Mouse (Mus musculus) layer of hippocampus, postnatal 25 days (tissue): Measurements from ENCODE around the gene Spns2. TPM values are rescaled to one million over a fixed set of nuclear protein-coding genes. Genes with fewer than 3 reads are reported as not detected.
"Not testable (repeated sequence)": the region's sequence is repeated elsewhere in the genome, so short reads cannot be mapped to it uniquely, and the experiment has no call there.

Experiments
- DNase-seq, 2 experiments: peaks; one replicate each; pipeline ENCODE4 v3.0.0; 2022; ENCODE audit warnings: mixed read lengths in 2 of 2, low spot score in 1 of 2; ENCODE audit errors: extremely low spot score in 1 of 2
- total RNA-seq, 2 experiments: library from RNA; stranded (reverse); gene quantifications; 2 replicates each; pipeline ENCODE4 v1.2.3; 2021

The Spns2 gene
- total RNA-seq, 2 experiments from 2014 or later: 95.8 to 97.0 TPM

DNA sequence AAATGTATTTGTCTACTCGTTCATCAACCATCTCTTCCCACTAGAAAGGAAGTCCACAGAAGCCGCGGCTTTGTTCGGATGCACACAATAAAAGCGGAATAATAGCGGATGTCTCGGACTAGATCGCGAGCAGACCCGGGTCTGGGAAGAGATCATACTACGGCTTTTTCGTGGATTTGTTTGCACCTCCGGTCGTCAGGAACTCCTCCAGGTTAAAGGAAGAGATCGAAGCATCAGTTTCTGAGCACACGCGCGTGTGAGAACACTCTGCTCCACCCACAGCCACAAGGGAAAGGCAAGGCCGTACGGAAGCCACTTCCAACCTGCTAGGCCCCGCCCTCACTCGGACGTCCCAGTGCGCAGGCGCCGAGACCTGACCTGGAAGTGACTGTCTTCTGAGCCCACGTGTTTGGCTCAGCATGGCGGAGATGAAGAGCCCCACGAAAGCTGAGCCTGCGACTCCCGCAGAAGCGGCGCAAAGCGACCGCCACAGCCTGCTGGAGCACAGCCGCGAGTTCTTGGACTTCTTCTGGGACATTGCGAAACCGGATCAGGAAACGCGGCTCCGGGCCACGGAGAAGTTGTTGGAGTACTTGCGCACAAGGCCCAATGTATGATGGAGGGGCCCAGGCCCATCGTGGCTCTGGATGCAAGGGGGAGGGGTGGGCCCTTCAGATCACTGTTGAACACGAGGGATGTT, 48.6 kb downstream of the Spns2 start, which contains the start of gene Mybbp1a:
Gene Mybbp1a, plus strand, starts transcription at position 391 of the 700 bp plus-strand sequence.
- DNase-seq: peak; percentile 96 to 98

DNA sequence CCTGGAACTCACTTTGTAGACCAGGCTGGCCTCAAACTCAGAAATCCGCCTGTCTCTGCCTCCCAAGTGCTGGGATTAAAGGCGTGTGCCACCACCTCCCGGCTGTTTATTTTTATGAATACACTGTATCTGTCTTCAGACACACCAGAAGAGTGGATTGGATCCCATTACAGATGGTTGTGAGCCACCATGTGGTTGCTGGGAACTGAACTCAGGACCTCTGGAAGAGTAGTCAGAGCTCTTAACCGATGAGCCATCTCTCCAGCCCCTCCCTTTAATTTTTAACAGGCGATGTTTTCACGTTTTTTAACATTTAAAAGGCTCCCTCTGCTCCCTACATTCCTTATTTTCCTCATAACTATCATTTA, 49.1 kb downstream of the Spns2 start:
- not testable (repeated sequence) for DNase-seq

DNA sequence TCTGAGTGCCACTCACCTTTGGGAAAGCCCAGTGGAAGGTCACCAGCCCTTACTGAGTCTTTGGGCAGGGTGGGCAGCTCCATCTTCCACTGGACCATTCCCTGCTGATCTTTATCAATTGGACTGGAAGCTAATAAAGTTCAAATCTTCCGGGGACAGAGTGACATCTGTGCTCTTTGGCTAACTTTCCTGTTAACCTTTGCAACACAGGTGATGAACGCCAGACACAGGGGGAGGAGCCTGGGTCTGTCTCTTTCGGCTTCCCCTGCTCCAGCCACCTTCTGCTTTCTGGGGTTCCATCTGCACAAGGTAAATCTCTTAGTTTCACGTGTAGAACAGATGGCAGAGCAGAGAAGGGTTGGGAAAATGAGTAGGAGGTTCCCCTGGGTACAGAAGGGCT, 51.3 kb downstream of the Spns2 start:
- no peak for DNase-seq

DNA sequence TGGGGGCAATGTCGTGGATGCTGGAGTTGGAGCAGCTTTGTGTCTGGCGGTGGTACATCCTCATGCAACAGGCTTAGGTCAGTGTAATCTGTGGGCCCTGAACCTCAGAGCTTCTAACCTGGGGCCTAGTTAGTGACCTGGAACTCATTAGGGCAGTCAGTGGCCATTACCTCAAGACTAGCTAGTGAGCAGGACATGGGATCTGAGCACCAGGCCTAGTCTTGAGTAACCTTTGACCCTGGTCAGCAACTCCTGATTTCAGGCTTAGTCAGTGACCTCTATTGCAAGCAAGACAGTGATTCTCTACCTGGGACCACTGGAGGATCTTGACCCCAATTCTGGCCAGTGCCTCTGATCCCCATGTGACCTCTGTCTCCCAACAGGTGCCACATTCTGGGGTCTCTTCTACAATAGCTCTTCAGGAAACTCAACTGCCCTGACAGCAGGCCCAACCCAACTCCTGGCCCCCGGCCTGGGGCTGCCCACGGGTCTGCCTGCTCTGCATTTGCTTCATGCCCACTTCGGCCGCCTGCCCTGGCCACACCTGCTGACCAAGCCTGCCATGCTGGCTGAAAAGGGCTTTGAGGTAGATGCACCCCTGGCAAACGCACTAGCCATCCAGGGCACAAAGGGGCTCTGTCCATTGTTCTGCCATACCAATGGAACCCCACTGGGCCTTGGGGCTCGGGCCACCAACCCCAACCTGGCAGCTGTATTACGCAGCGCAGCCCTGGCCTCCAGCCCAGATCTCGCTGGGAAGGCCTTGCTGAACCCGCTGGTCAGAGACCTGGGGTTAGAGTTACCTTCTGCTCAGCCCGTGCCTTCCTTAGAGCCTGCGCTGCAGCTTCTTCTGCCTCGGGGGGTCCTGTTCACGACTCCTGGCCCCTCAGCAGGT, 52.7 kb downstream of the Spns2 start:
- DNase-seq: no peak

DNA sequence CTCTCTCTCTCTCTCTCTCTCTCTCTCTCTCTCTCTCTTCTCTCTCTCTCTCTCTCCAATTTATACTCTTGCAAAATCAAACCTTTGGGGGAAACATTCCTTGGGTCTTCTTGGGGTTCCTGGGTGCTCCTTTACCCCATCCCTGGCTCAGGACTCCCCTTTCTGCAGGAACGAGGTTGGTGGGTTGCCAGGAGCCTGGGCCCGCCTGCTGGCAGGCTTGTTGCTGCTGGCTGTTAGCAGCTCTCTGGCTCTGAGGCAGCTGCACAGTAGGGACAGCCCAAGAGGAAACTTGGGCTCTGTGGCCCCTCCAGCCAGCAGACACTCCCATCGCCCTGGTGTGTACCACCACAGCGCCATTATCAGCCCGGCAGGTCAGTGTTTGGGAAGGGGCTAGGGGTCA, 53.4 kb downstream of the Spns2 start:
- peak in 1 of 2 experiments; percentile 60 for DNase-seq

DNA sequence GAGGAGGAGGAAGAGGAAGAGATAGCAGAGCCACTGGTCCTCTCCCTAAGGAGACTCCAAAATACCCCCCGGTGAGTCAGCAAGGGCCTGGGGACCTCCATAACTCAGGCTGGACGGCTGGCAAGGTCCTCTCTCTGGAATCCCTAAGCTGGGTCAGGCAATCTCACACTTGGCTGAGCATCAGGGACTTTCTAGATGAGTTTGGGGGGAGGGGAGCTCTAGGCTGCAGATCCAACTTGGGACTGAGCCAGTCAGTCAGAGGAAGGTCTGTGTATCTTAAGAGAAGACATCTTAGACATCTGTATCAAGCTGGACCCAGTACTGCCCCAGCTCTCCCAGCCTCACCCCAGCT, 54.0 kb downstream of the Spns2 start:
- DNase-seq: no peak

DNA sequence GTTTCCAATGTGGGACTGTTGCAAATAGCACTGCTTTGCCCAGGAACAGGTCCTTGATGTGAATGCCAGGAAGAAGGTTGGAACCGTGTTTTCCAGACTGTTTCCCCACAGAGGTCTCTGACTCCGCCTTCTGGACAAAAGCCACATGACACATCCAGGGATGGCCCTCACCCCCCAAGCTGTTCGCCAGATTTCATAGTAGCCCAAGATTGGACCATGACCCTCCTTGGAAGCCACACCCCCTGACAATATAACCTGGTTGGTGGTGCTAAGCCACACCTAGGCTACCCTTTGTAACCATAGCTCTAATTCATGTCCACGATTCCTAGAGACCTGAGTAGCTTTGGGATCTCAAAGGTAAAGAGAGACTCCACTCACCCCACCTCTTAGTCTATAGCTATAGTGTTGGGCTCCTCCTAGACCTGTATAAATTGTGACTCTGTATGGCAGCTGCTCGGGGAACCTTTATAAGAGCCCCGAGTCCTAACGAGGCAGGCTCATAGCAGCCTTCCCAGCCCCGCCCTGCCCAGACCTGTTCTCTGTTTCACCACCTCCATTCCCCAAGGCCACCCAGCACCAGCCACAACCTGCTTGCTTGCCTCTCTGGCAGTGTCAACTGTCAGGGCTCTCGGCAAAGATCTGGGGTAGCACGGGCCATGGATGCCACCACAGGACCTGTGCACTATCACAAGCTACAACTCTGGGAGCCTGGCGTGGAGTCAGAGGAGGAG, 54.6 kb downstream of the Spns2 start, which contains the start of gene Ggt6:
Gene Ggt6, plus strand, starts transcription at position 564 of the 731 bp plus-strand sequence.
- no peak for DNase-seq

DNA sequence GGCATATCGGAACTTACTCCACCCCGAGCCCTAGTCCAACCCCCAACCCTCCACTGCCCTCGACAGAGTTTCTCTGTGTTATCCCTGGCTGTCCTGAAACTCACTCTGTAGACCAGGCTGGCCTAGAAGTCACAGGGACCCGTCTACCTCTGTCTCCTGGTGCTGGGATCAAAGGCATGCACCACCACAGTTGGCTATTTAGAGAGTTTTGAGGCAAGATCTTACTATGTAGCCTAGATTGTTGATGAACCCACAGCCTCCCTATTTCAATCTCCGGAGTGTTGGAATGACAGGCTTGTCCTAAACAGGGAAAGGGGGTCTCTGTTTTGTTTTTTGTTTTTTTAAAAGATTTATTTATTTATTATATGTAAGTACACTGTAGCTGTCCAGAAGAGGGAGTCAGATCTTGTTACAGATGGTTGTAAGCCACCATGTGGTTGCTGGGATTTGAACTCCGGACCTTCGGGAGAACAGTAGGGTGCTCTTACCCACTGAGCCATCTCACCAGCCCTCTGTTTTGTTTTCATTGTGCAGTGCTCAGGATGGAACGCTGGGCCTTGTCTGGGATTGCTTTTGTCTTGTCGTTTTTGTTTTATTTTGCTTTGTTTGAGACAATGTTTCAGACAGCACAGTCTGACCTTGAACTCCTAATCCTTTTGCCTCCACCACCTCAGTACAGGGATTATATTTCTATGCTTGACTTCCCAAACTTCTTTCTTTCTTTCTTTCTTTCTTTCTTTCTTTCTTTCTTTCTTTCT, 59.2 kb downstream of the Spns2 start:
- not testable (repeated sequence) for DNase-seq

DNA sequence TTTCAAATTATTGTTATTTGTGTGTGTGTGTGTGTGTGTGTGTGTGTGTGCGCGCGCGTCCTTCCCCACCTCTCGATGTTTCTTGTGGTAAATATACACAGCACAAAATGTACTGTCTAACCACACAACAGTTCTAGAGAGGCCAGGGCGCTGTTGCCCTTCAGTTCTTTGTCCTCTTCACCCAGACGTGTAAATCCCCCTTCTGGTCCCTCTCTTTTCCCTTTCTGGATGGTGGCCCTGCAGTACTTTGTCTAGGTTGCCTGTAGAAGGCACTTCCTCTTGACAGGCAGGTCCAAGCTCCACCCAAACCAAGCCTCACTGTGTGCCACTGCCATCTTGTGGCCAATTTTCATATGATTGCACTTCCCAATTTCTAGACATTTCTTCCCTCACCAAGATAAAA, 60.4 kb downstream of the Spns2 start:
- DNase-seq: peak; percentile 49 to 72

DNA sequence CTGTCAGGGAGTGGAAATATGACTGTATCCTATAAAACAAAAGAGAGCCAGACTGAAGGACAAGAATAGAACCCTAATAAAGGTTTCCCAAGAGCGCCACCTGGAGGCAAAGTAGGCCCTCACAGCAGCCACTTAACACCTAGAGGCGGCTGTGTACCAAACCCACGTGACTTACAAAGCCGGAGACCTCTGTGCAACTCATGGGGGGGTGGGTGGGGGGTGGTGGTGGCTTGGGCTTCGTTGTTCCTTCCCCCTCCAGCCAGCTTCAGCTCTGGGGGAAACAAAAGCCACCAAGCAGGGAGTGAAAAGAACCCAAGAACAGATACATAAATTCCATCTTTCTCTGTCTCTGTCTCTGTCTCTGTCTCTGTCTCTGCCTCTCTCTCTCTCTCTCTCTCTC, 61.0 kb downstream of the Spns2 start:
- DNase-seq: peak in 1 of 2 experiments; percentile 83

DNA sequence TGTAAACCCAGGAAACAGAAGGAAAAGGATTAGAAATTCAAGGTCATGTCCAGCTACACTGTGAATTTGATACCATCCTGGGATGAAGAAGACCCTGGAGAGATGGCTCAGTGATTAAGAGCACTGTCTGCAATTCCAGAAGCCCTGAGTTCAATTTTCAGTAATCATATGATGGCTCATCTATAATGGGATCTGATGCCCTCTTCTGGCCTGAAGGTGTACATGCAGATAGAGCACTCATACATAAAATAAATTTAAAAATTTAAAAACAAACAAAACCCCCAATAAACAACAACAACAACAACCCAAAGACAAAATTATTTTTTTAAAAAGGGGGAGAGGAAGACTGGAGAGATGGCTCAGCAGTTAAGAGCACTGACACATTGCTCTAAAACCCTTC, 62.8 kb downstream of the Spns2 start:
- DNase-seq: no peak

DNA sequence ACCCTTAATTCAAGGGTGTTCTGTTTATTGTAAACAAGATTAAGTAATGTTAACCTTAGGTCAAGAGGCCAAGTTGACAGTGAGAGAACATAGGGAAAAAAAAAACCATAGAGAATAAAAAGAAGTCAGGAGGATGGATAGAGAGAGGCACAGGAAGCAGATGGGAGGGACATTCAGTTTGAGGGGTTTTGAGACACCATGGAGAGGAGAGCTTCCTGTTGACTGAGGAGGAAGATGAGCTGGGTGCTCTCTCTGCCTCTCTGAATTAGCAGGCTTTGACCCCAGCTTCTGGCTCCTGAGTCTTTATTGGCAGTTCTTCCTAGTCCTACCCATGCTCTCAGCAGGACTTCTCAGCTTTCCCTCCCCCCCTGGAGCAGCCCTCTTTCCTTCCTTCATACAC, 64.5 kb downstream of the Spns2 start:
- DNase-seq: no peak

DNA sequence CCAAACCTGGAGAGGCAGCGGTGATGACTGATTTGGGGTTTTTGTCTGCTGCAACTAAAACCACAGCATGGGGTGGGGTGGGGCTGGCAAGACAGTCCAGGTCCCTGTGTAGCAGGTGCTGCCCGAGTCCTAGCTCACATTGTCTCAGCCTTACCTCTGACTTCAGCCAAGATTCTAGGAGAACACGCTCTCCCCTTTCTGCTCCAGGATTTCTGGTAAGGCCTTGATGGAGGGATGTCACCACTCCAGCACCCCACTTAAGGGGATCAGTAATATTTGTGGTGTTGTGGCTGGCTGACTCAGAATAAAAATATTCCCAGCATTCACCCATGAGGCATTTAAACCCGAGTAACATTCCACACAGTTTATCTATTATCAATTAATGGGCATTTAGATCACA, 66.0 kb downstream of the Spns2 start:
- no peak for DNase-seq

DNA sequence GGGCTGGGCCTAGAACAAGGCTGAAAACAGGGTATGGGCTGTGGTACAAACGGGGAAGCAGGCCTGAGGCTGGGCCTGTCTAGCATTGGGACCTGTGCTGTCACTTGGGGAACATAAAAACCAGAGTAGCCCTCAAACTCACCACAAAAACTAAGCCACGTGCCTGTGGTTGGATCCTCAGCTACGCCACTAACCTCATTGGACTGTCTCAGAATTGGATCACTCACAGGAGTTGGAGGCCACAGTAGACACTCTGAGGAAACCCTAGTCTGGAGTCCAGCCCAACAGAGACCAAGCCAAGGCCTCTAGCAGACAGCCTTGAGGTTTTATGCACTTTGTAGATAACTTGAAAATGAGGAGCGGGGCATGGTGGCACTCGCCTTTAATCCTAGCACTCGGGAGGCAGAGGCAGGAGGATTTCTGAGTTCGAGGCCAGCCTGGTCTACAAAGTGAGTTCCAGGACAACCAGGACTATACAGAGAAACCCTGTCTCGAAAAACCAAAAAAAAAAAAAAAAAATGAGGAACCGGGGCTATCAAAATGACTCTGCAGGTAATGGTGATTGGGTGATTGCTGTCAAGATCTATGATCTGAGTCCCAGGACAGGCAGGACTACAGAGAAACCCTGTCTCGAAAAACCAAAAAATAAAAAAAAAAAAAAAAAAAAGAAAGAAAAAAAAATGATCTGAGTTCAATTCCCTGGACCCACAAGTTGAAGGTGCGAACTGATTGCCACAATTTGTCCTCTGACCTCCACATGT, 68.0 kb downstream of the Spns2 start:
- DNase-seq: no peak

DNA sequence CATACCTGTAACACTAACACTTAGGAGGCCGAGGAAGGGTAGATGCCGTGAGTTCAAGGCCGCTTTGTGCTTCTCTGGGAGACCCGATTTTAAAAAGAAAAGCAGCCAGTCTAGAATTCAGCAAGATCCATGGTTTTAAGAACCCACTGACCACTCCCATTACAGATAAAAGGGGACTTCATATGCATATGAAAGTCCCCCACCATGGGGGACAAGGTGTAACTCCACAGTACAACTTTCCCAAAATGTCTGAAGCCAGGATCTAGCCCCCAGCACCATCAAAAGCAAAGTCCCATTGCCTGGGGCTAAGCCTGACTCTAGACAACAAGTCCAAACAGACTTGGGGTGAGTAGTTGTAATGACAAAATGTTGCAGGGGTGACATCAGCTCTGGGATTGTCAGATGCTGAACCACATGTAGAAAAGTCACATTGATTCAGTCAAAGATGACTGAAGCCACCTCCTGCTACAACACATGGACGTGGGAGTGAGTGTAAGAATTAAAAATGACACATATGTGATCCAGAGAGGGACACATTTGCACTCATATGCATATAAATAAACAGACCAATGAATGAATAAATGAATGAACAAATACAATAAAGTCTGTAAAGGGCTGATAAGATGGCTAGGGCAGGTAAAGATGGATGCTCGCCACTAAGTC, 69.1 kb downstream of the Spns2 start:
- no peak for DNase-seq

DNA sequence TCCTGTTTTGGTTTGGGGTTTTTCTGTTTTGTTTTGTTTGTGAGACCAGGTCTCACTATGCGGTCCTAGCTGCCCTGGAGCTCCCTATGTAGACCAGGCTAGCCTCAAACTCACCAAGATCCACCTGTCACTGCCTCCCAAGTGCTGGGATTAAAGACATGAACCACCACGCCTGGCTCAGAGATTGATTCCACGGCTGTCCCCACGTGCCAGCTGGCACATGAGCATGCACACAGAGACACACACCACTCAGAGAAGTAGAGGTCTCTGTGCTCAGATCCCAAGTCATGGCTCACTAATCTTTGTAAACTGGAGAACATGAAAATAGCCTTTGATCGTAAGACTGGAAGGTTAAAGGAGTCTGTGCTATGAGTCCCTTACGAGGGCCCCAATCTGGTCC, 70.7 kb downstream of the Spns2 start:
- no peak for DNase-seq

DNA sequence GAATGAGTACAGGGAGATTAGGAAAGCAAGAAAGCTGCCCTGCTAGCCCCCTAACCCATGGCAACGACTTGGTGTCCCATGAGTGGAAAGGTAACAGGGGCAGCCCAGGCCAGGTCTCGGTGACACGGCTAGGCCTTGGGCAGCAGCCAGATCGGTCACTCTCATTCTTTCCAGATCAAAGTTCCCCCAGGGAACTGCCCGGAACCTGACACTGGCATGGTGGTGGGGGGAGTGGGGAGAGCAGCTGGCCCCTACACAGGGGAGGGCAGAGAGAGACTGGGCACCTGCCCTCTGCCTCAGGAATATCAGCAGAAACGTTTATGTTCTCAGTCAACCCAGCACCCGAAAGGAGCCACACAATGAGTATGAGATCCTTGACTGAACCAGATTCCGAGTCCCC, 71.5 kb downstream of the Spns2 start:
- DNase-seq: no peak

DNA sequence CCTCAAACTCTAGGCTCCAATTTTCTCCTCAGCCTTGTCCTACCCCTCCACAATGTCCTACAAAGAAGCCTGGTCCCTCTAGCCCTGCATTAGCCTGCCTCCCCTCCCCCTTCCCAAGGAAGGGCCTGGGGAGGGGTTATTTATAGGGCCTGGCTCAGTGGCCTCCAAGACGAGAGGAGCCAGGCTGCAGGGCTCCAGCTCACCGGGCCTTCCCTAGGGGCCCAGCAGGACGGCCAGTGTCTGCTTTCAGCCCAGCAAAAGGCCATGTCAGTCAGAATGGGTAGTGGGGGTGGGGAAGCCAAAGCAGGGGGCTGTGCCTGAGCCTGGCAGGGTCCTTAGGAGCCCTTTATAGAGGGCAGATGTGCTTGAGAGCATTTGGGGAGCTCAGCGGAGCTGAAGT, 72.3 kb downstream of the Spns2 start:
- no peak for DNase-seq

DNA sequence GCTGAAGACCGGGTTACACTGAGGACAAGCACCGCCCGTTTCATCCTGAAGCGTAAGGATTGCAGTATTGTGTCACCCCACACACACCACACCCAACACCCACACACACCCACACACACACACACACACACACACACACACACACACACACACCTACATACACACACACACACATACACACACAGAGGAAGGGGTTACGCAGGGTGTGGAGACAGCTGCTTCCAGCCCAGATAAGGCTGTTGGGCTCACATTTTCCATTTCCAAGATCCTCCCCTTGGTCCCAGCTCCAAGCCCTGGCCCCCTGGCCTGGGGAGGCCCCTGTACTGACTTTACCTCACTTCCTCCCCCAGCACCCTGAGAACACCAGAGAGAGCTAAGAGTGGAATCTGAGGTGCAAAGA, 73.0 kb downstream of the Spns2 start:
- DNase-seq: no peak
